Mouse (Mus musculus): ENCODE measurements around the gene Palld. TPM values are rescaled to one million over a fixed set of nuclear protein-coding genes. Genes with fewer than 3 reads are reported as not detected.

Palld gene
- polyA plus RNA-seq, 1 experiment = 26.5 TPM

- WGBS = 93% methylated on average over 41 of the region's 41 CpGs
- DNase-seq (ENCODE audit: low read depth, low spot score) = no peak
These were observed 352.9 kb downstream of the Palld start for GRCm38 (mm10) chr8:61549585-61549984.

DNA sequence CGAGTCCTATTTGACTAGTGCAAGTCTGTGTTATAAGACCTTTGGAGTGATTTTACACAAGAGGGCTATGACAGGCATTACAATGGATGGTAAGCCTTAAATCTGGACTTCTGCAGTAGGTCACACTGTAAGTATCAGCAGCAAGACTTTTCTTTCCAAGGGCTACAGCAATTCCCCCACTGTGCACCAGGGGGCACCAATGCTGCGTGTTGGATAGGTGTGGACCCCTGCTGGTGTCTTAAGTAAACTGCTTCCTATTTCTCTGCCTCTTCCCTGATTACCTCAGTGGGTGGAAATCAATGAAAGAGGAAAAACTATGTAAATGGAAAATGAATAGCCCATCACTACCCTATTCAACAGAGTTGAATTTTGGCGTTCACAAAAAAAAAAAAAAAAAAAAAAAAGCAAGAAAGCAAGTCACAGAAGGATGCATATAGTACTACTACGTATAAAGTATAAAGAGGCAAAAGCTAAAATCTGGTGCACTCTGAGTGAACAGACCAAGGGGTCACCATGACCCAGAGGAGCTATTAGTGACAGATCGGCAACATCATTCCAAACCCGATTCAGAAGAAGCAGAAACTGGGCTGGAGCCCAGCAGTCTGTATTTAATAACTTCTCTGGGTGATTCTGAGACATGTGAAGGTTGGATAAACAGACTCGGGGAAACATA is 362.5 kb downstream of the Palld start:
- 42% methylated on average over 7 of the region's 7 CpGs for WGBS
- DNase-seq (ENCODE audit: low read depth, low spot score) = peak; percentile 55

GRCm38 (mm10) chr8:61537471-61537870 is 365.0 kb downstream of the Palld start:
- WGBS = 73% methylated on average over 5 of the region's 5 CpGs
- DNase-seq (ENCODE audit: low read depth, low spot score) = no peak

DNA sequence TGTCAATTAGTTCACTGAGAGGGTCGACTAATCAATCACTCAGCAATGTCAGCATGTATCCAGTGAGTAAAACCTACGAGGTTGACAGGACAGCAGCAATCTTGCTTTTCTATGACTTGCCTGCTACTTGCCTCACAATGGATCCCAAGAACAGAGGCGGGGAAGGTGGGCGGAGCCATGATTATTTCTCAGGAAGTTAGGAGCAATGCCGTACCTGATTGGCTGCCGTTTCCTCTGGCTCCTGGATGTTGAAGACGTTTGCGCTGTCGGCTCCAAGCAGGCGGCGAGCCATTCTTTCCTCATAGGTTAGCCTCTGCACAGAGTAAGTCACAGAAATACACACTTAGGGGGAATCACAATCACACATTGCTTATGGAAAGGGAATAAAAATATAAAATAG is 367.0 kb downstream of the Palld start:
- DNase-seq (ENCODE audit: low read depth, low spot score) = no peak
- WGBS = 90% methylated on average over 11 of the region's 11 CpGs

DNA sequence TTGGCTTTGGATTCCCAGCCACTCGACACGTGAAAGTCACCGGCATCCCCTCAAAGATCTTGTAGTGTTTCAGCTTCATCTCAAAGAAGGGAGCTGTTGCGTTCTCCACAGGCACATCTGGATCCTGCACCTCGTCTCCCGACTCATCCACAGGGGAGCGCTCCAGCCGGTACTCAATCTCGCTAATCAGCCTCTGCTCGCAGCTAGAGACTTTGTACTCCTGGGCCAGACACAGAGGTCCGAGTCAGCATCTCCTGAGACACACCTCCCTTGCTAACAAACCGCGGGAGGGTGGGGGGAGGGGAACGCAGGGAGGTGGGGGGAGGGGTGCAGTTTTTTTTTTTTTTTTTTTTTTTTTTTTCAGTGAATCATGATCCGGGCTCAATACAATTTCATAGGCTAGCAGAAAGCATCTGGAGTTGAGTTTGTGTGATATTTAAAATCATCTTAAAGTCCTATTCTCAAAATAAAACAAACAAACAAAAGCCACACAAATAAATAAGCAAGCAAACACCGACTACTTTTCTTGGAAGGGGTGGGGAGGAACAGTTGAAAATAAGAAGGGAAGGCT is 369.0 kb downstream of the Palld start:
- no peak for DNase-seq (ENCODE audit: low read depth, low spot score)
- 66% methylated on average over 16 of the region's 16 CpGs for WGBS

DNA sequence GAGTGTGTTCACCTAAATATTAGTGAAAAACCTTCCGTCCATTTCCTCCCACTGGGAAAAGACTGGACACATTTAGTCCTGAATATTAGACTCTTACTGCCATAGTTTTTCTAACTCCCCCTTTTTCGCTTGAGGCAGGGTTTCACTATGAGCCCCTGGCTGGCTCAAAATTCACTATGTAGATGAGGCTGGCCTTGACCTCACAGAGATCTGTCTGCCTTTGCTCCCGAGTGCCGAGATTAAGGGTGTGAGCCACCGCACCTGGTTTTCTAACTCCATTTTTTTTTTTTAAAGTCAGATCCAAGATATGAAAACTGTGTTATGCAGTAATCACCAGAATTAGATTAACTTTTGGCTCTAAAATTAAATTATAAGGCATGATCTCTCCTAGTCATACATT is 369.7 kb downstream of the Palld start:
- DNase-seq (ENCODE audit: low read depth, low spot score) = no peak
- WGBS = 79% methylated on average over 5 of the region's 5 CpGs

DNA sequence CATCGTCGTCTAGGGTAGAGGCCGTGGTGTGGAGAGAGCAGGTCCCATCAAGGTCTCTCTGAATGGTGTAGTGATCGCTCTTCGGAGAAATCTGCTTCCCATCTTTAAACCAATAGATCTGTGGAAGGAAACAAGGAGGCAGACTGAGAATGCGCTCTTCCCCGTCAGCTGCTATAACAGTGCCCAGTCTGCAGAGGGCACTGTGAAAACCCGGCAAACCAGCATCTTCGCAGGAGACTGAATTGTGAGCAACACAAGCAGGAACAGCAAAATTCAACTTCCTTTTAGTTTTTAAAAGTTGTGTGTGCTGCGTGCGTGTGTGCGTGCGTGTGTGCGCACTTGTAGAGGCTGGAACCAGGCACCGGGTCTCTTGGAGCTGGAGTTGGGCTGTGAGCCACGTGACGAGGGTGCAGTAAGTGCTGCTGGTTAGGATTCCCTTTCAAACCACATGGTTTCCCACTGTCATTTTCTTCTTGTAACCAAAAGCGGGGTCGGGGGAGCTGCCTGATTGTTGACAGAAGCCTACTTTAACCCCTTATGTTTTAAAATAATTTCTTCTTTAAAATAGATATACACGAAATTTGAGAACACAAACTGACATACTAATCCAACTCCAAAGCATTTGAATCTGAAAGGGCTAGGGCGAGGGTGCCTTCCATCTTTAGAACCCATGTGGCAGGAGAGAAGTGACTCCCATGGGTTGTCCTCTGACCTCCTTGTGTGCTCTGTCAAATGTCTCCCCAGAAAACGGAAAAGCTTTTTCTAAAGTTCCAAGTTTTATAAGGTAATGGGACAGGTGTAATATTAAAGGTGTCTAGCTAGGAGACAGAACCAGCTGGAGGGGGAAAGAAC is 370.3 kb downstream of the Palld start:
- 85% methylated on average over 22 of the region's 22 CpGs for WGBS
- no peak for DNase-seq (ENCODE audit: low read depth, low spot score)

DNA sequence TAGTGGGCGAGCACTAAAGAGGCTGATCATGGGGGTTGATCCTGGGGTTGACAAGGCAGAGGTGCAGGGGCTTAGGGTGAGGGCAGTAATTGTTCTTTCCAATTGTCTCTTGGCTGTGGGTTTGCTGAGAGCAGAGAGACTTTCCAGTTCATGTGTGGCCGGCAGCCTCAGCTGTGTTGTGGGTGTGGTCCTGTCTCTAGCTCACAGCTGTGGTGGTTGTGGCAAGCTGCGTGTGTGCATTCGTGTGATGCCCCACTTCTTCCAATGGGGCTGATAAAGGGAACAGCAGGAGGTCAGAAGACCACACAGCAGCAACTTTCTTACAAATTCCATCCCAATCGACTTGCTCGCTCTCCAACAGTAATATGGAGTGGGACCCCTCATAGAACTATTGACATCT is 373.8 kb downstream of the Palld start:
- no peak for DNase-seq (ENCODE audit: low read depth, low spot score)
- 71% methylated on average over 6 of the region's 6 CpGs for WGBS

GRCm38 (mm10) chr8:61528197-61528596 is 374.3 kb downstream of the Palld start:
- peak; percentile 46 for DNase-seq (ENCODE audit: low read depth, low spot score)
- 41% methylated on average over 9 of the region's 9 CpGs for WGBS

DNA sequence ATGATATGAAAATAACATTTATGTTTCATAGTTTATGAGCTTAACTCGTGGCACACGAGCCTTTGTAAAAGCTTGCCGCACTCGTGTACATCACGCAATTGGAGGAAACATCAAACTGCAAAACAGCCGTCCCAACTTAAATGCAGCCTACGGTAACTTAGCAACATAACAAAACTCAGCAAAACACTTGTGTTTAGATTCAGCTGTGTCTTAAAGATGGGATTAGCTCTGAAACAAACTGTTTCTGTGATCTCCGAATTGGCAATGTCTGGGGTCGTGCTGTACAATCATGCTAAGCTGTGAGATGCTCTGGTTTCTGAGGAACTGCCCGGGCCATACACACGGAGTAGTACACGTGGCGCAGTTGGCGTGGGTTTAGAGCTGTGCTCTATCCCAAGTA is 375.5 kb downstream of the Palld start:
- 70% methylated on average over 14 of the region's 14 CpGs for WGBS

GRCm38 (mm10) chr8:61522132-61522531 is 380.4 kb downstream of the Palld start:
- no peak for DNase-seq (ENCODE audit: low read depth, low spot score)
- 6% methylated on average over 1 of the region's 1 CpGs for WGBS

More for the DNA sequence above, 375.5 kb downstream of the Palld start:
- DNase-seq (ENCODE audit: low read depth, low spot score) = no peak

DNA sequence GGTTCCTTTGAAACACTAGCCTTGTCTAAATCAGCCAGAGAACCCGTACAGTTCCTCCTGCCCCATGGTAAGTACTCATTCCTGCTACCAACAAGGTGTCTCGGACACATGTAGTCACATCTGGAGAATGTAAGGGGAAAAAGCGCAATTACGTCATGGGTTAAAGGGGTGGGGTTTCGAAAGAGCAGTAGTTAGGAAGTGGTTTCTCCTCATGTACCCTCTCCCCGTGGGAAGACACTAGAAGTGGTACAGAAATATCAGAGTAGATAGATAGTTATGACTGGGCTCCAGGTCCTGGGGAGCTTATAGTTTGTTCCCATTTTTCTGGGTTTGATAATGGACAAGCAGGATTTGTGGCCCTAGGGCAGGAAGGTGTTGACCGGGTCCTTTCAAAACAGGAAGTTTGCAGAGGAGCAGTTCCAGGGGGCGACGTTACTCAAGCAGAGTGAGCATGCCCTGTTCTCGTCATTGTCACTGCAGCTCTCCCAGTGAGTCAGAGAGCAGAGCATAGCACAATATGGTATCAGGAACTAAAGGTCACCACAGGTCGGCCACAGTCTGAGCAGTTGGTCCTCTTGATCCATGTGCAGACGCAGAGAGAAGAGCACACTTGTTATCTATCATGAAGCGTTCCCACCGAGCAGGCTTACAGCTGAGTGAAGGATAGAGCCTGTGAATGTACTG is 384.8 kb downstream of the Palld start:
- WGBS = 42% methylated on average over 14 of the region's 14 CpGs
- no peak for DNase-seq (ENCODE audit: low read depth, low spot score)

GRCm38 (mm10) chr8:61516745-61517501 is 385.6 kb downstream of the Palld start:
- DNase-seq (ENCODE audit: low read depth, low spot score) = no peak
- 57% methylated on average over 8 of the region's 8 CpGs for WGBS

GRCm38 (mm10) chr8:61515931-61516744 is 386.4 kb downstream of the Palld start:
- 58% methylated on average over 25 of the region's 25 CpGs for WGBS
- DNase-seq (ENCODE audit: low read depth, low spot score) = peak; percentile 48

DNA sequence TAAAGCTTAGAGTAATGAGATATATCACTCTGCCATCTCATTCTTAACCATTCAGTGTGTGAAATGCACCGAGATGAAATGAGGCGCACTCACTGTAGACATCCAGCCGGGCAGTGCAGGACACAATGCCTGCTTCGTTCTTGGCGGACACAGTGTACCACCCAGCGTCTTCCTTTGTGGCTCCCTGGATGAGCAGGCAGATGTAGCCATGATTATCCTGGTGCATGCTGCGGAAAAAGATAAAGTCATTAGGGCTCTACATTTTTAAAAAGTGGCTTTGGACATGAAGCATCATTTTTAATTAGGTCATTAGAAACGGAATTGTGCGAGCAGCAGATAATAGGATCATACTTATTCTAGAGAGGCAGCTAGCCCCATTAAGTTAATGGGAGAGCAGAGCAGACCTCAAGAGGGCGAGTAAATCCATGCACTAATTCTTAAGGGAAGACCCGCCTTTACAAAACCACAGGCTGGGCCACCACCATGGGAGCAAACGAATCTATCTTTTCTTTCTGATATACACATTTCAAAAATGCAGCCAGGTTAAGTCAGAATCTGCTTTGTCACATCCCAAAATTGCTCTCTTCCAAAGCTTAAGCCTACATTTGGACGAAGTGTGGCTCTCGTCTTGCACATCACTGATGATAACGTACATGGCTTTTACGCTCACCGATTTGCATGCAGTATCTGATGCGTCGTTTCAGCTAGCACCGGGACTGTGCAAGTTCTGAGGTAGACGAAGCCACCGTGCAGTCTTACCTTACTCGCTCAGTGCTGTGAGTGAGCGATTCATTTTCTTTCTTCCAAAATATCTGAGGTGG is 387.2 kb downstream of the Palld start:
- DNase-seq (ENCODE audit: low read depth, low spot score) = no peak
- 95% methylated on average over 24 of the region's 24 CpGs for WGBS

- no peak for DNase-seq (ENCODE audit: low read depth, low spot score)
These were observed 400.2 kb downstream of the Palld start for GRCm38 (mm10) chr8:61502277-61502676.

GRCm38 (mm10) chr8:61500914-61501313 is 401.6 kb downstream of the Palld start:
- DNase-seq (ENCODE audit: low read depth, low spot score) = no peak
- WGBS = 29% methylated on average over 3 of the region's 3 CpGs

GRCm38 (mm10) chr8:61499035-61499434 is 403.5 kb downstream of the Palld start:
- DNase-seq (ENCODE audit: low read depth, low spot score) = no peak
- WGBS = 38% methylated on average over 4 of the region's 4 CpGs
